Mouse (Mus musculus) intestine, embryonic 14.5 days (tissue): ENCODE measurements around the gene Phlpp1. TPM values are rescaled to one million over a fixed set of nuclear protein-coding genes. Genes with fewer than 3 reads are reported as not detected.

Experiments used
- ATAC-seq: fragments of 200-750 bp; cut with Nextera tagmentation; replicated peaks from 2 replicates; pipeline ENCODE4 v1.8.0; 2017; ENCODE audit warnings: low read depth, moderate number of reproducible peaks, moderate TSS enrichment, moderate library complexity; ENCODE audit not compliant: low FRiP score, low TSS enrichment
- DNase-seq: peaks from one replicate; pipeline ENCODE4 v3.0.0-alpha.2; 2018; ENCODE audit warnings: low spot score
- H3K27ac ChIP-seq: fragments of 300-500 bp; sonication (generic); 2 replicates; pipeline ENCODE4 v1.5.1; 2014; ENCODE audit warnings: low read depth, mild to moderate bottlenecking, control low read depth
- H3K27me3 ChIP-seq: fragments of 300-500 bp; sonication (generic); replicated peaks from 2 replicates; pipeline ENCODE4 v1.6.1; 2014; ENCODE audit warnings: low read length, control low read depth; ENCODE audit not compliant: control insufficient read depth, insufficient read depth
- H3K36me3 ChIP-seq: fragments of 300-500 bp; sonication (generic); 2 replicates; pipeline ENCODE4 v1.6.1; 2014; ENCODE audit warnings: low read length, control low read depth; ENCODE audit not compliant: control insufficient read depth, insufficient read depth
- H3K4me1 ChIP-seq: fragments of 300-500 bp; sonication (generic); replicated peaks from 2 replicates; pipeline ENCODE4 v1.6.1; 2014; ENCODE audit warnings: low read length, control low read depth, mixed read lengths; ENCODE audit not compliant: control insufficient read depth, insufficient read depth
- H3K4me2 ChIP-seq: fragments of 300-500 bp; sonication (generic); 2 replicates; pipeline ENCODE4 v1.6.1; 2014; ENCODE audit warnings: low read length
- H3K4me3 ChIP-seq: fragments of 300-500 bp; sonication (generic); 2 replicates; pipeline ENCODE4 v1.5.1; 2014; ENCODE audit warnings: low read depth, low read length, control low read depth, mixed read lengths
- H3K9ac ChIP-seq: fragments of 300-500 bp; sonication (generic); 2 replicates; pipeline ENCODE4 v1.6.1; 2014; ENCODE audit warnings: mild to moderate bottlenecking, low read length
- H3K9me3 ChIP-seq: fragments of 300-500 bp; sonication (generic); 2 replicates; pipeline ENCODE4 v1.6.1; 2016; ENCODE audit warnings: low read length, control low read depth; ENCODE audit not compliant: control insufficient read depth
- WGBS: fragments of 180-500 bp; shearing (Covaris S2); extraction: QIAGEN DNeasy Blood & Tissue Kit; methylation state at CpG from one replicate; pipeline ENCODE4 v1.1.7; 2014; 5-methylcytosine and 5-hydroxymethylcytosine counted together
- polyA plus RNA-seq: library from polyadenylated mRNA; unstranded; fragments of >200 nt; fragmentation: Nextera tagmentation; extraction: Ambion mirVana; gene quantifications from 2 replicates; pipeline ENCODE4 v1.2.1, GENCODE M21; 2014

Gene Phlpp1
- polyA plus RNA-seq, 1 experiment from 2014 or later, result 6.5 TPM

DNA sequence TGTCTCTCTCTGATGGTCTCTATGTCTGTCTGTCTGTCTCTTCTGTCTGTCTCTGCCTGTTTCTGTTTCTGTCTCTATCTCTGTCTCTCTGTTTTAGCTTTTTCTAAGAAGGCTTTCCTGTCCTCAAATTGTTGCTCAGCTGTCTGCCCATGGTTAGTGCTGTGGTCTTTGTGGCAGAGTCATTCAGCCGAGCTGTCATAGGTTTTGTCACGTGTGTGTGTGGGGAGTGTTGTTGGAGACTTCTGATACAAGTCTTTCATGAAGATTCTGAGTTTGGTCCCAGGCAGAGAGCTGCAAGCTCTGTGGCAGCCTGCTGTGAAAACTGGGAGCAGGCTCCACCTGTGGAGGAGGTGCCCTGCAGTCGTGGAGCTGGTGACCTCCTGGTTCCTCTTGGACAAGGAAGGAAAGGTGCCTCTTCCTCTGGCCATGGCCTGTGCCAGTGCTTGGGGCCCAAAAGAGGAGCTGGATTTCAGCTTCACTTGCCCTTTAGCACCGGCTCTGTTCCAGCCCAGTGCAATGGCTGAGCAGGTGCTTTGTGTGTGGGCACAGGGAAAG, 13.5 kb upstream of the Phlpp1 start:
- ATAC-seq, result no peak
- no peaks in the 10 kb centered on the region for H3K36me3 ChIP-seq

DNA sequence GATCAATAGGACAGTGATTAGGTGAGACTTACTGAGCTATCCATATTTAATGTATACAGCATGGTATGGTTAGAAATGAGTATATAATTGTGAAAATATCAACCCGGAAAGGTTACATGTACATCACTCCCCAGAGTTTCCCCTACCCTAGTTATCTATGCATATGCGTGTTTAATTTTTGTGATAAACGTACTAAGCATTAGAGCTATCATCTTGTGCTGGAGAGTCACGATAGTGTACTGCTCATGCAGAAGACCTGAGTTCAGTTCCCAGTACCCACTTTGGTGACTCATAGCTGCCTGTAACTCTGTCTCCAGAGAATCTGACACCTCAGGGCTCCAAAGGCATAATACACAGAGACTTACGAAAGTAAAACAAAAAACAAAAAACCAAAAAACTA, 11.9 kb upstream of the Phlpp1 start:
- DNase-seq (no peak), ATAC-seq (no peak)
- Histone ChIP-seq H3K9ac (no peak overlapping the region), H3K4me3 (no peak overlapping the region), H3K27ac (no peak overlapping the region), H3K27me3 (no peaks in the 10 kb centered on the region), H3K4me1 (no peaks in the 10 kb centered on the region), H3K4me2 (no peak overlapping the region), H3K9me3 (no peaks in the 10 kb centered on the region), H3K36me3 (no peaks in the 10 kb centered on the region)
- 93% methylated on average over 5 of the region's 5 CpGs for WGBS

More for the DNA sequence above, 13.5 kb upstream of the Phlpp1 start:
- H3K9ac ChIP-seq, result no peak overlapping the region
- no peaks in the 10 kb centered on the region for H3K4me1 ChIP-seq
- H3K9me3 ChIP-seq, result no peaks in the 10 kb centered on the region
- H3K4me2 ChIP-seq, result no peak overlapping the region
- WGBS, result 68% methylated on average over 4 of the region's 4 CpGs
- no peak for DNase-seq
- no peak overlapping the region for H3K4me3 ChIP-seq
- H3K27ac ChIP-seq, result no peak overlapping the region
- no peaks in the 10 kb centered on the region for H3K27me3 ChIP-seq

DNA sequence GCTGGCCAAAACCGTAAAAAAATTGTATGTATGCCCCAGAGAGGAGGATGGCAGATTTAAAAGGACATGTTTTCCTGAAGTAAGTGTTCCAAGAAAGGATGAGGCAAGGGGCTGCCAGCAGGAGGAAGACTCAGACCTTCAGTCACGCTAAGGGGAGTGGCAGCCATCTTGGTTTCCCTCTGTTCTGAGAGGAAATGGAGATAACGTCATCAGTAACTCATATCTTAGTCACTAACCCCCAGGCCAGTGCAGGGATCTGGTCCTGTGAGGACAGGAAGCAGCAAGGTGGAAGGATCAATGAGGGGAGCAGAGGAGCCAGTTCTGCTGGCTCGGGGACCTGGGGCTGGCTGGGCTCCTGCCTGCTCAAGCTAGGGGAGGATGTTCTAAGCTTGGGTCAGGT, 10.6 kb upstream of the Phlpp1 start:
- Histone ChIP-seq H3K4me3 (no peak overlapping the region), H3K9me3 (no peaks in the 10 kb centered on the region), H3K27ac (no peak overlapping the region), H3K9ac (no peak overlapping the region), H3K27me3 (no peaks in the 10 kb centered on the region), H3K4me1 (no peaks in the 10 kb centered on the region), H3K36me3 (no peaks in the 10 kb centered on the region), H3K4me2 (no peak overlapping the region)
- DNase-seq (no peak), ATAC-seq (no peak)
- 74% methylated on average over 4 of the region's 4 CpGs for WGBS

DNA sequence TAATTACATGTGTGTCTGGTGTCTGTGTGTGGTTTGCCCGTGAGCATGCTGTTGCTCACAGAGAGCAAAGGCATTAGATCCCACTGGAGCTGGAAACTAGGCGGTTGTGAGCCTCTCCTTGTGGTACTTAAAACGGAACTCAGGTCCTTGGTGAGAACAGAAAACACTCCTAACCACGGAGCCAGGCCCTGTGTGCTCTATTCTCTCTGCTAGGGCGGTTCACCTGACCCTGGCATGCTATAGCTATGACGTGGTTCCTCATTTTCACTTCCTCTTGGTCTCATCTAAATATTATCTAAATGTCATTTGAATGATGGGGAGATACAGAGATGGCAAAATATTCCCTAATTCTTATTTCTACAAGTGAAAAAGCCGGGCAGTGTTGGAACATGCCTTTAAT, 9.0 kb upstream of the Phlpp1 start:
- no peaks in the 10 kb centered on the region for H3K4me1 ChIP-seq
- no peaks in the 10 kb centered on the region for H3K9me3 ChIP-seq
- 80% methylated on average over 7 of the region's 7 CpGs for WGBS

DNA sequence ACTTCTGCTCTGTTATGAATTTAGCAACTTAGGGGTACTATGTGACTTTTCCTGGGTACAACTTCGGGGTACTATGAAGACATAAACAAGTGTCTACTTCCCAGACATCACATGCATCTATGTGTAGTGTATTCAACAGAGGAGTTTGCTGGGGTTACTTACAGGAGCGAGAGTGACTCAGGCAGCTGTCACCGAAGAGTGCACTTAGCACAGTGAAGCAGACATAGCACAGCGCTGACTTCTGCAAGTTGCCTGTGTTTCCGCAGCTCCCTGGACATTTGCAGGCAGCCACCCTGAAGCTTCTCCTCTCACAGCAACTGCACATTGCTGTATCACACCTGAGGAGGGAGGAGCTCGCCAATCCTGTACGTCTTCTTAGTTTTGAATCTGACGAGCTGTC, 8.2 kb upstream of the Phlpp1 start:
- WGBS, result 77% methylated on average over 8 of the region's 8 CpGs
- ATAC-seq (no peak), DNase-seq (peak; percentile 21)
- Histone ChIP-seq H3K27me3 (no peaks in the 10 kb centered on the region), H3K9ac (no peak overlapping the region), H3K4me3 (no peak overlapping the region), H3K4me2 (no peak overlapping the region), H3K27ac (no peak overlapping the region), H3K4me1 (no peaks in the 10 kb centered on the region), H3K36me3 (no peaks in the 10 kb centered on the region), H3K9me3 (no peaks in the 10 kb centered on the region)

More for the DNA sequence above, 9.0 kb upstream of the Phlpp1 start:
- no peak overlapping the region for H3K4me2 ChIP-seq
- no peak overlapping the region for H3K27ac ChIP-seq
- H3K36me3 ChIP-seq, result no peaks in the 10 kb centered on the region
- DNase-seq (peak; percentile 43), ATAC-seq (no peak)
- no peak overlapping the region for H3K9ac ChIP-seq
- no peaks in the 10 kb centered on the region for H3K27me3 ChIP-seq
- H3K4me3 ChIP-seq, result no peak overlapping the region

- DNase-seq, result no peak
- no peak overlapping the region for H3K4me3 ChIP-seq
- H3K4me1 ChIP-seq, result no peaks in the 10 kb centered on the region
- 88% methylated on average over 3 of the region's 3 CpGs for WGBS
- no peaks in the 10 kb centered on the region for H3K36me3 ChIP-seq
- H3K9me3 ChIP-seq, result no peaks in the 10 kb centered on the region
- H3K27ac ChIP-seq, result no peak overlapping the region
- ATAC-seq, result no peak
- H3K4me2 ChIP-seq, result no peak overlapping the region
- H3K9ac ChIP-seq, result no peak overlapping the region
- no peaks in the 10 kb centered on the region for H3K27me3 ChIP-seq
Measured at GRCm38 (mm10) chr1:106164111-106164510, 7.4 kb upstream of the Phlpp1 start.

DNA sequence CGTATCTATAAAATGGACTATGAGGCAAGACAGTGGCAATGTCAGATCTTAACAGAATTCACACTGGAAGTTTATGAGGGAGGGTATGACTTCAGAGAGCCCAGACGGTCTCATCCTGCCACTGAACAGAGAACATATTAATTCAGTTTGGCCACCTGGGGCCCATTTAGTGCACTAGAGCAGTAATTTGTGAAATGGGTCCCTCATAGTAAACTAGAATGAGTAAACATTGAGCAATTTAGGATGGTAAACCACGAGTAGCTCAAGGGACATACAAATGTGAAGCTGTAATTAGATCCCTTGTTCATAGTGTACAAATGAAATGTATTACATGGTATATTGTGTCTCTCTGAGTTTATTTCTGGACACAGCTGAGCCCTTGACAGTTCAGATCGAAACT, 3.6 kb upstream of the Phlpp1 start:
- DNase-seq, result no peak
- H3K4me3 ChIP-seq, result no peak overlapping the region
- WGBS, result 29% methylated on average over 4 of the region's 4 CpGs

DNA sequence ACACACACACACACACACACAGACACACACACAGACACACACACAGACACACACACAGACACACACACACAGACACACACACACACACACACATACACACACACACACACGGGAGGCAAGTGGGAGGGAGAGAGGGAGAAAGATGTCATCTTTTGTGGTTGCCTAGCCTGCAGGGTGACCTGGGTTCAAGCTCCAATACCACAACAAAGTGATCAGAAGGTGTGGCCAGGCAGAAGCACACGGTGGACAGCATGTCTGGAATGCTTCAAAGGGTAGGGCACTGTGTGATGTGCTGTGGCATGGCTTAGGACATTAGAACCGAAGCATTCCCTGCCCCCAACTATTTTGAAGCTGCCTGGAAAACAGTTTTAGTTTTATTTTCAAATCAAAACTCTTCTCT, 2.8 kb upstream of the Phlpp1 start:
- no peak for DNase-seq
- H3K4me3 ChIP-seq, result no peak overlapping the region
- H3K9me3 ChIP-seq, result no peaks in the 10 kb centered on the region
- no peaks in the 10 kb centered on the region for H3K36me3 ChIP-seq
- H3K4me1 ChIP-seq, result peaks cover 4% of the 10 kb centered on the region; the same call in 1 of the 2 replicates
- ATAC-seq, result no peak
- no peak overlapping the region for H3K9ac ChIP-seq
- H3K27me3 ChIP-seq, result no peaks in the 10 kb centered on the region
- no peak overlapping the region for H3K27ac ChIP-seq
- 17% methylated on average over 3 of the region's 3 CpGs for WGBS
- H3K4me2 ChIP-seq, result no peak overlapping the region

More for the DNA sequence above, 3.6 kb upstream of the Phlpp1 start:
- no peaks in the 10 kb centered on the region for H3K36me3 ChIP-seq
- no peak overlapping the region for H3K4me2 ChIP-seq
- no peak overlapping the region for H3K27ac ChIP-seq
- H3K9me3 ChIP-seq, result no peaks in the 10 kb centered on the region
- ATAC-seq, result no peak
- no peak overlapping the region for H3K9ac ChIP-seq
- no peaks in the 10 kb centered on the region for H3K27me3 ChIP-seq
- no peaks in the 10 kb centered on the region; the same call in 1 of the 2 replicates for H3K4me1 ChIP-seq

GRCm38 (mm10) chr1:106169741-106170265, 1.7 kb upstream of the Phlpp1 start:
- no peaks in the 10 kb centered on the region for H3K9me3 ChIP-seq
- ATAC-seq (no peak), DNase-seq (no peak)
- no peak overlapping the region for H3K4me2 ChIP-seq
- no peak overlapping the region for H3K9ac ChIP-seq
- WGBS, result 86% methylated on average over 5 of the region's 5 CpGs
- no peaks in the 10 kb centered on the region for H3K27me3 ChIP-seq
- no peak overlapping the region for H3K27ac ChIP-seq
- peaks cover 8% of the 10 kb centered on the region; the same call in 1 of the 2 replicates for H3K4me1 ChIP-seq
- H3K4me3 ChIP-seq, result no peak overlapping the region
- no peaks in the 10 kb centered on the region for H3K36me3 ChIP-seq
